Mouse (Mus musculus) liver, postnatal 0 days (tissue): ENCODE results near the gene Gm49384.

Experiments
- CTCF ChIP-seq: sonication (generic); IDR thresholded peaks from 2 replicates; pipeline ENCODE4 v1.5.1; 2016; ENCODE audit warnings: antibody characterized with exemption, low read depth
- EP300 ChIP-seq: IDR thresholded peaks from 2 replicates; pipeline ENCODE4 v1.6.1; 2016; ENCODE audit warnings: antibody characterized with exemption, low read depth, mild to moderate bottlenecking

DNA sequence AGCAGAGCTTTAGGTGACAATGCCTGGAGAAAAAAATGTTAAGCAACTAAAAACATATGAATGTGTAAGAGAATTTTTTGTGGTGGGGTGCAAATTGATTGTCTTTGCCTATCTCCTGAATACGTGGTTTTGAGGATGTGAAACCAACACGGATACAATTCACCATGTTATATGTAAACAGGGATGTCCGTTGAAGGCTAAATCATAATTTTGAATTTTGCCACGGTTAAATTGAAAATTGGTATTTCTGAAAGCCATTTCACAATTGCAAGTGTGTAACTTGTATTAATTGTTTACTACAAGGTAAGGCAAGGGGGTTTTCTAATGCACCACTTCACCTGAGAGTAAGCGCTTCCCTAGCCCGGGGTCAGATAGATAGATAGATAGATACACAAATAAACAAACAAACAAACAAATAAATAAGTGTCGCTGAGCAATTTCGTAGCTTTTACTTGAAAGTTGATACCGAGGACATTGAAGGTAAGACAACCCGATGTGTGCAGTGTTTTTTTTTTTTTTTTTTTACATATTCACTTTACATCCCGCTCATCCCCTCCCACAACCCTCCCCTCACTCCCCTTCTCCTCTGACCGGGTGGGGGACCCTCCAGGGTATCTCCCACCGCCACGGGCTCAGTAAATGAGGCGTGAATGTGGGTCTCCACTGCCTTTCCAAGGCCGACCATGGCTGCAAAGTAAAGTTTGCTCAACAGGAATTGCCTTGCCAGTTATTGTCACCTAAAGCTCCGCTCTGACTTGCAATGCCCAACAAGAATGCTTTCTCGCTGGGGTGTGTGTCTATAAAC is 36.2 kb downstream of the Gm49384 start:
- no peak for TF ChIP-seq CTCF
- TF ChIP-seq EP300: no peak
